Mouse (Mus musculus) cerebellum, adult 9-10 months (tissue): ENCODE measurements around the gene RPS10-NUDT3.

Experiments used
- DNase-seq: peaks from one replicate; pipeline ENCODE4 v3.0.0; 2022

Gene RPS10-NUDT3

DNA sequence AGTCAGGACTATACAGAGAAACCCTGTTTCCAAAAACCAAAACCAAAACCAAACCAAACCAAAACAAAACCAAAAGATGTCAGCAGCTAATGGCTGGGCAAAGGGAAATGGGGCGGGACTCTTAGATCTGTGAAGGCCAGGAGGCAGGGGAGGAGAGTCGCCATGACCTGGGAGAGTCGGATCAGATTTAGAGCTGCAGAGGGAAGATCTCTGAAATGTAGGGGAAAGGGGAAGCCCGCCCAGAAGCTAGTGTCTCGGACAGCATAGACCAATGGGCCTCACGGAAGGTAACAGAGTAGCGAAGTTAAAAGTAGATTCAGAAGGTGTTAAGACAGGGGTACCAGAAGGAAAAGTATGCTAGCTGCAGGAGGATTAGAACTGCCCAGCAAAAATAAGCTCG is 63.7 kb downstream of the RPS10-NUDT3 start:
- no peak for DNase-seq

DNA sequence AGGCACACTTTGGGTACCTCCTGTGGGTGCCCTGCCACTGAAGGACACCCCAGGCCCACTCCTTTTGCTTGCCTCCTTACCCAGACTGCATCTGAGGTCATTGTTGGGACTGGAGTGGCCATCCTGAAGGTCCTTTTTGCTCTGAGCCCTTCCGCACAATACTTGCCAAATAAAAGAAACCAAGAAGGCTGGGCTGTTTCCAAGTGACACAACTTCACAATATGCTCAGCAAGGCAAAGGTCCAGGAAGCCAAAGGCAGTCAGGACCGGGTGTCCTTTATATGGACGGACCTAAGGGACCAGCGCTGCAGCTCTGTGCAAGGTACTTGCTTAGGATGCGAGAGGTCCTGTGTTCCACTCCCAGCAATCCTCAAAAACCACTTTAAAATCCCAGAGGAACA is 66.8 kb downstream of the RPS10-NUDT3 start:
- peak; percentile 75 for DNase-seq

GRCm38 (mm10) chr17:27565942-27566267 is 69.1 kb downstream of the RPS10-NUDT3 start:
- no peak for DNase-seq

GRCm38 (mm10) chr17:27565163-27565941 is 69.7 kb downstream of the RPS10-NUDT3 start, which contains the start of gene AI413582:
TSS of gene AI413582 (minus strand) at chr17:27565756.
- DNase-seq: peak; percentile 98

GRCm38 (mm10) chr17:27564391-27565162 is 70.4 kb downstream of the RPS10-NUDT3 start:
- DNase-seq: peak; percentile 78

- peak; percentile 73 for DNase-seq
Measured at GRCm38 (mm10) chr17:27563771-27564244, 71.2 kb downstream of the RPS10-NUDT3 start.

DNA sequence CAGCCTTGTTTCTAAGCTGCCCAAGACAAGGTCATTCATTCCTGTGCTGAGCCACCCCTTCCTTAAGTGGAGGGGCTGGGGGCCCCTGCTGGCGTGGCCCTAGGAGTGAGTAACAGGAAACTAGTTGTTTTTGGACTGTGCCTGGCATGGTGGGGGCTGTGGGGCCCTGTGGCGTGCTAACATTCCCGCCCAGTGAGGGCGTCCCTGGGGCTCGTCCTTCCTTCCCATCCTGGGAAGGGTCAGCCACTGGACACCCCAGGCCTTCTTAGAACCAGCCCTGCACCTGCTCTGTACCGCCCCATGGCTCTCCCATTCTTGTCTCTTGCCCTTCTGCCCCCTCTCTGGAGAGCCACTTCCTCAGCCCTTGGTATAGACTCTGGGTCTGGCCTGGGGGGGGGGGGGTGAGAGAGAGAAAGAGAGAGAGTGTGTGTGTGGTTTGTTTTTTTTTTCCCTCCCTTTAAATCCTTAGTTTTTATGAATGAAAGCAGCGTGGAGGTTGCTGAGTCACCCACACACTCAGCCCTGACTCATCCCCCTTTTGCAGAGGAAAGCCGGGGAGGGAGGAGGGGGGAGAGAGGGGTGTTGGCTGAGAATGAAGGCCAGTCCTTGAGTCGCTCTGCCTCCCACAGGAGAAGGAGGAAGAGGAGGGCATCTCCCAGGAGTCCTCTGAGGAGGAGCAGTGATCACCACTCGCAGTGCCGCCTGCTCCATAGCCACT is 73.1 kb downstream of the RPS10-NUDT3 start:
- DNase-seq: no peak

DNA sequence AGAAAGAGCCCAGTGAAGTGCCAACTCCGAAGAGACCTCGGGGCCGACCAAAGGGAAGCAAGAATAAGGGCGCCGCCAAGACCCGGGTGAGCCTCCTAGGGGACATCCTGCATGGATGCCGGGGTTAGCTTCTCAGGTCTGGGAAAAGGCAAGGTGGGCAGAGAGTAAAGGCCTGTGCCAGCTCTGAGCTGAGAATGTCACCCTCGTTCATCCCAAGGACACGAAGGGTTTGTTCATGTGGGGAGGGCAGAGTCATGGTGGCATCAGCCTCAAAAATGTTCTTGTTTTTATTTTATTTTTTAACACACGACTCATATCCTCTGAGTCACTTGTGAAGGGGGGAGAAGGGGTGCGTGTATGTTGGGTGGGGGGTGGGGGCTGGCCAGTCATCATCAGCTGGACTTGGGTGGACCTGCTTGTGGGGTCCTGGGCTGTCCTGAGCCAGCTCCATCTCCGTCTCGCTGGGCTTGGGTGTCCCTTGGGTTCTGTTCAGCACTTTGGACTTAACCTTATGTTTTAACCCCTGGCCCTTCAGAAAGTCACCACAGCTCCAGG is 74.0 kb downstream of the RPS10-NUDT3 start:
- DNase-seq: no peak

DNA sequence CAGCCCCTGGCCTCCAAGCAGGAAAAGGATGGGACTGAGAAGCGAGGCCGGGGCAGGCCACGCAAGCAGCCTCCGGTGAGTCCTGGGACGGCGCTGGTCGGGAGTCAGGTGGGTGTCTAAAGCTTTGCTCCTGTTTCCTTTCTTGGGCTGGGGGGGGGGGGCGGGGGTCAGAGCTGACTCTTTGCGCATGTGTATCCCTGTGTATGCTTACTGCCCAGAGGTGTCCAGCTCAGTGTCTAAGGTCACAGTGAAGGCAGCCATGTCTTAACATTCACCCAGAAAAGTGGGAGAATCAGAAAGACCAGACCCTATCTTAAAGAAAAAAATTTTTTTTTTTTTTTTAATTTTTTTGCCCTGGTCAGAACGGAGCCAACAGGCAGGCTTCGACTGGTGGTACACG is 75.4 kb downstream of the RPS10-NUDT3 start:
- no peak for DNase-seq

DNA sequence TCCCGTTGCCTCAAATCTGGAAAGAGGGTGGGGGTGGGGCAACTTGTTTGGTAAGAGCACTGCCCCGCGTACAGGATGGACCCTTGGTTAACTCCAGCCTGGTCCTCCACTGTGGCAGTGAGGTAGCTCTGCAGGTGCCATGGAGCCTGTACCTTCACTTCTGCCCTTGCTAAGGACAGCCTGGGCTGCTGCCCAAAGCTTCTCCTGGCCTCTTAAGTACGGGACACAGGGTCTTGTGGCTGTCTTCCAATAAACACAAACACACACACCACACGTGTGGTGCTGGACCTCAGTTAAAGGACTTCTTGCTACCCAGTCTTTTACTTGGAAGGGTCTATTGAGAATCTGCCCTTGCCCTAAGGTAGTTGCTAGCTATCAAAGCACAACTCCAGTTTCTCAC is 76.2 kb downstream of the RPS10-NUDT3 start:
- no peak for DNase-seq

GRCm38 (mm10) chr17:27557927-27558661 is 76.9 kb downstream of the RPS10-NUDT3 start:
- DNase-seq: peak; percentile 82

DNA sequence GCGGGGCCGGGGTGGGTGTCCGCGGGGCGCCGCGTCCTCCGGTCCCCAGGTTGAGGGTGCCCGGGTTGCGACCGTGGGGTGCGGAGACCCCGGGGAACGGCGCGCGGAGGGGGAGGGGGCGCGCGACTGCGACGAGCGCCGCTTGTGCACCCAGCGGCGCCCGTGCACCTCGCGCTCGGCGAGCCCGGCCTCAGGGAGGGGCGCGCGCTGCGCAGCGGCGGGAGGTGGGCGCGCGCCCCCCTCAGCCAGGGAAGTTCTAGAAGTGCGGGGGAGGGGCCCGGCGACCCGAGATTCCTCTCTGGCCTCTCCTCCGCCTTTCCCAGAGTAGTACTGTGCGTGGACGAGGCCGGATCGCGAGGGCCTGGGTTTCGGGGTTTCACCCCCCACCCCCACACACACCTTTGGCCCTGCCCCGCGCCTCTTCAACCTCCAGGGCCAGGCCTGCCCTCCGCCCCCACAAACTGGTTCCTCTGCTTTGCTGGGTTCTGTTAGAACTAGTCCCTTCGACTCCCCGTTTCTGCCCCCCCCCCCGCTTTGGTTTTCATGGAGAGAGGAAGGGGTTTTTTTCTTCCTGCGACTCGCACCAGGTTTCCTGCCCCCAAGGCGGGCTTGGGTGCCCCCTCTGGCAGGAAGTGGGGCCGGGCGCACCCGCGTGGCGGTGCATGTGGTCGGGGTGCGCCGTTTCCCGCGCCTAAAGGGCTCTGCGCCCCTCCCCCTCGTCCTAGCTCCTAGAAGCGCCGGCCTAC is 77.7 kb downstream of the RPS10-NUDT3 start:
- DNase-seq: no peak

GRCm38 (mm10) chr17:27556315-27557011 is 78.6 kb downstream of the RPS10-NUDT3 start, which contains the start of gene Hmga1:
TSS of gene Hmga1 (plus strand) at chr17:27556497.
- DNase-seq: peak; percentile 86

GRCm38 (mm10) chr17:27555512-27556172 is 79.4 kb downstream of the RPS10-NUDT3 start:
- DNase-seq: peak; percentile 70

DNA sequence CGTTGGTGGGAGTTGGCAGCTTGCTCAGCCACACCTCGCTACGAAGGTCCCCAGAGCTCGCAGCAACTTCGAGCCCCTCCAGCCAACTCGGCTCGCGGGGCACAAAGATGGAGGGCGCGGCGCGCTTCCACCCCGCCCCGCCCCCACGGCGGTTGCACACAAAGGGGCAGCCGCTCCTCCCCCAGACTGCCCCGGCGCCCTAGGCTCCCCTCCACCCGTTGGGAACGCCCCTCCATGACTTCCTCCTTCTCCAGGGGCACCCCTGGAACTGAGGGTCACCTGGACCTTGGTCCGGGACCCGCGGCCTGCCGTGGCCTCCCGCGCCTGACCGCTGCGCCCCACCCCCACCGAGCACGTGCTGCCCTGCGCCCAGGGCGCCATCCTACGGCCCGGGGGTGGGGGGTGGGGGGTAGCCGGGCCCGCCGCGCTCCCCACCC is 79.9 kb downstream of the RPS10-NUDT3 start:
- DNase-seq: peak; percentile 63

GRCm38 (mm10) chr17:27554062-27554960 is 80.7 kb downstream of the RPS10-NUDT3 start:
- DNase-seq: no peak

DNA sequence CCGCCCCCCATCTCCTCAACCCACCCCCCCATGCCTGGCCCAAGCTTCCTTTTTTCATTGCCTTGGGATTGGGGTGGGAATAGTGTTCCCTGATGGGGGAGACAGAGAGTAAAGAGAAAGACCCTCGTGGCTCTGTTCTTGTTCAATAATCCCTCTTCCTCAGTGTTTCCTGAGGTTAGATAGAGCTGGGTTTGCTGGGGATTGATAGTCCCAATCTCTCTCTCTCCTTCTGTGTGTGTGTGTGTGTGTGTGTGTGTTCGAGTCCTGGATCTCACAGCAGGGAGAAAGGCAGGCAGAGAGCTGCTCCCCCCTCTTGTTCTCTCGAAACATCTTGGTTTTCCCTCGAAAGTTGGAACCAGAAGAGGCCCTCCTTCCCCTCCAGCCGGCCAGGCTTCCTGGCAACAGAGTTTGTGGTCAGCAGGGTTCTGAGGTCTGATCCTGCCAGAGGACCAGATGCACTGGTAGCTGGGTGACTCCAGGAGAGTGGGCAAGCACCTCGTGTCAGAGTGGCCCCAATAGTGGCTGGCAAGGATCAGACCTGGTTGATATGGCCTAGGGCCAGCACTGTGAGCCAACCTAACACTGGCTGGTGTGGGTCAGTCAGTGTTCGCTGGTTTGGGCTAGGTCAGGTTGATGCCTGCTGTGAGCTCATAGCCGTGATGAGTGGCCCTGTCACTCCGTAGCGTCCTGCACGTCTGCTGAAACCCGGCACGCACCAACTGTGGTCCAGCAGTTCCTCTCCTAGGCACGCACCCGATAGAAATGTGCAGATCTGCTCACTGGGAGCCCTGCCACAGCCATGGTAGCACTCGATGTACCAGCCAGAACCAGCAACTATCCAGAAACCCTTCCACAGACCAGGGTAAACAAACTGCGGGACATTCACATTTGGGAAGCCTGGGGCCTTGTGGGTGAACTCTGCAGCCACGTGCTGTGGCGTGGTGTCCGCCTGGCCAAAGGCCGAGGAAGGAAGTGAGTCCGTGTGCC is 82.5 kb downstream of the RPS10-NUDT3 start:
- DNase-seq: peak; percentile 65
